Mouse (Mus musculus) MEL (cell line): ENCODE data around the gene Ube2o. TPM values are rescaled to one million over a fixed set of nuclear protein-coding genes. Genes with fewer than 3 reads are reported as not detected.

ENCODE experiments used
- DNase-seq: peaks from one replicate; pipeline ENCODE4 v3.0.0; 2011; ENCODE audit warnings: low read depth, low spot score
- H3K27ac ChIP-seq: 2 replicates; pipeline ENCODE4 v1.5.1; 2012; ENCODE audit warnings: low read depth, mild to moderate bottlenecking, control low read depth, low read length, moderate library complexity; ENCODE audit not compliant: control insufficient read depth
- H3K27me3 ChIP-seq, 2 experiments: fragments of 150-350 bp in 1 of 2; sonication (generic) in 1 of 2; 2 replicates each; pipeline ENCODE4 v1.6.1; 2012; ENCODE audit warnings: low read length in 2 of 2, mild to moderate bottlenecking in 2 of 2, improper control_type of control experiment in 1 of 2, moderate library complexity in 1 of 2; ENCODE audit not compliant: insufficient read depth in 2 of 2, control insufficient read depth in 1 of 2
- H3K36me3 ChIP-seq, 2 experiments: 2 replicates each; pipeline ENCODE4 v1.6.1; 2012 to 2014; ENCODE audit warnings: low read length in 2 of 2, improper control_type of control experiment in 1 of 2, inconsistent platforms in 1 of 2, mild to moderate bottlenecking in 1 of 2; ENCODE audit not compliant: insufficient read depth in 2 of 2, control insufficient read depth in 1 of 2
- H3K4me1 ChIP-seq, 2 experiments: fragments of 150-350 bp in 1 of 2; sonication (generic) in 1 of 2; 2 replicates each; pipeline ENCODE4 v1.6.1; 2012; ENCODE audit warnings: low read length in 2 of 2, improper control_type of control experiment in 1 of 2, mild to moderate bottlenecking in 1 of 2; ENCODE audit not compliant: insufficient read depth in 2 of 2, control insufficient read depth in 1 of 2
- H3K4me3 ChIP-seq, 2 experiments: fragments of 150-350 bp in 1 of 2; sonication (generic) in 1 of 2; 2 replicates each; pipeline ENCODE4 v1.5.1; 2012; ENCODE audit warnings: low read depth in 2 of 2, low read length in 2 of 2, mild to moderate bottlenecking in 2 of 2, moderate library complexity in 2 of 2, control low read depth in 1 of 2, improper control_type of control experiment in 1 of 2; ENCODE audit not compliant: control insufficient read depth in 1 of 2, insufficient read depth in 1 of 2
- H3K79me2 ChIP-seq: 2 replicates; pipeline ENCODE4 v1.6.1; 2012; ENCODE audit warnings: mild to moderate bottlenecking, low read length, moderate library complexity; ENCODE audit not compliant: control insufficient read depth, poor library complexity, insufficient read depth
- H3K9ac ChIP-seq: 2 replicates; pipeline ENCODE4 v1.6.1; 2012; ENCODE audit warnings: low read depth, mild to moderate bottlenecking, control low read depth, low read length, moderate library complexity; ENCODE audit not compliant: control insufficient read depth, poor library complexity, severe bottlenecking
- H3K9me3 ChIP-seq: fragments of 150-350 bp; sonication (generic); replicated peaks from 2 replicates; pipeline ENCODE4 v1.6.1; 2012; ENCODE audit warnings: mild to moderate bottlenecking, low read length, improper control_type of control experiment, moderate library complexity; ENCODE audit not compliant: insufficient read depth
- CHD2 ChIP-seq: IDR thresholded peaks from 2 replicates; pipeline ENCODE4 v1.6.1; 2011; ENCODE audit warnings: low read length, improper control_type of control experiment
- ETS1 ChIP-seq: IDR thresholded peaks from 2 replicates; pipeline ENCODE4 v1.6.1; 2012; ENCODE audit warnings: low read depth, mild to moderate bottlenecking, inconsistent platforms, low read length, improper control_type of control experiment, moderate library complexity
- JUND ChIP-seq: IDR thresholded peaks from 2 replicates; pipeline ENCODE4 v1.6.1; 2011; ENCODE audit warnings: low read depth, mild to moderate bottlenecking, improper control_type of control experiment, low read length
- MAX ChIP-seq: IDR thresholded peaks from 2 replicates; pipeline ENCODE4 v1.6.1; 2011; ENCODE audit warnings: low read length, improper control_type of control experiment
- MAZ ChIP-seq: IDR thresholded peaks from 2 replicates; pipeline ENCODE4 v1.6.1; 2012; ENCODE audit warnings: low read depth, mild to moderate bottlenecking, inconsistent platforms, low read length, improper control_type of control experiment
- MEF2A ChIP-seq: IDR thresholded peaks from 2 replicates; pipeline ENCODE4 v1.6.1; 2014; ENCODE audit warnings: low read depth, mild to moderate bottlenecking, inconsistent platforms, low read length, improper control_type of control experiment; ENCODE audit not compliant: poor library complexity, insufficient replicate concordance, severe bottlenecking; ENCODE audit errors: extremely low read depth
- MXI1 ChIP-seq: IDR thresholded peaks from 2 replicates; pipeline ENCODE4 v1.6.1; 2011; ENCODE audit warnings: mild to moderate bottlenecking, low read depth, low read length, improper control_type of control experiment
- NRF1 ChIP-seq: IDR thresholded peaks from 2 replicates; pipeline ENCODE4 v1.6.1; 2014; ENCODE audit warnings: low read depth, mild to moderate bottlenecking, inconsistent platforms, low read length, improper control_type of control experiment, moderate library complexity; ENCODE audit not compliant: poor library complexity, insufficient read depth, severe bottlenecking
- RAD21 ChIP-seq: IDR thresholded peaks from 2 replicates; pipeline ENCODE4 v1.6.1; 2011; ENCODE audit warnings: mild to moderate bottlenecking, low read depth, low read length, improper control_type of control experiment
- RCOR1 ChIP-seq: IDR thresholded peaks from 2 replicates; pipeline ENCODE4 v1.6.1; 2012; ENCODE audit warnings: low read depth, mild to moderate bottlenecking, inconsistent platforms, low read length, improper control_type of control experiment
- SIN3A ChIP-seq: IDR thresholded peaks from 2 replicates; pipeline ENCODE4 v1.6.1; 2012; ENCODE audit warnings: low read length, improper control_type of control experiment, inconsistent platforms
- SMC3 ChIP-seq: IDR thresholded peaks from 2 replicates; pipeline ENCODE4 v1.6.1; 2011; ENCODE audit warnings: low read depth, low read length, improper control_type of control experiment
- TAL1 ChIP-seq: IDR thresholded peaks from 2 replicates; pipeline ENCODE4 v1.6.1; 2012; ENCODE audit warnings: mild to moderate bottlenecking, inconsistent platforms, low read length, moderate library complexity, mixed read lengths
- UBTF ChIP-seq: IDR thresholded peaks from 2 replicates; pipeline ENCODE4 v1.6.1; 2012; ENCODE audit warnings: low read depth, mild to moderate bottlenecking, inconsistent platforms, low read length, improper control_type of control experiment, moderate library complexity, borderline replicate concordance; ENCODE audit not compliant: insufficient read depth
- USF2 ChIP-seq, 2 experiments: IDR thresholded peaks; 2 replicates each; pipeline ENCODE4 v1.6.1; 2011 to 2012; ENCODE audit warnings: improper control_type of control experiment in 2 of 2, low read length in 2 of 2, borderline replicate concordance in 1 of 2, inconsistent platforms in 1 of 2, low read depth in 1 of 2, mild to moderate bottlenecking in 1 of 2; ENCODE audit not compliant: insufficient read depth in 1 of 2
- ZKSCAN1 ChIP-seq: IDR thresholded peaks from 2 replicates; pipeline ENCODE4 v1.6.1; 2012; ENCODE audit warnings: low read depth, mild to moderate bottlenecking, inconsistent platforms, low read length, improper control_type of control experiment, moderate library complexity
- polyA plus RNA-seq, 2 experiments: library from polyadenylated mRNA; stranded (reverse) in 1 of 2; unstranded in 1 of 2; fragments of >175 nt in 1 of 2; fragments of >200 nt in 1 of 2; gene quantifications; 2 replicates each; pipeline versions ENCODE4 v1.2.1 to v1.2.4; 2012; ENCODE audit warnings: low replicate concordance in 2 of 2, low read depth in 1 of 2; ENCODE audit not compliant: insufficient read length in 2 of 2, insufficient read depth in 1 of 2, missing spikeins in 1 of 2
- total RNA-seq: library from RNA; depleted of rRNA; stranded (reverse); fragments of 300-350 nt; gene quantifications from 2 replicates; pipeline ENCODE4 v1.2.3, GENCODE M21; 2012

The Ube2o gene
- total and polyA plus RNA-seq, 3 experiments = 22.9 to 42.8 TPM; not detected in 1

- peak; percentile 90; the same call in 1 of the 2 replicates for TF ChIP-seq JUND
- TF ChIP-seq RCOR1 = no peak
- TF ChIP-seq MAX = no peak
- no peak for TF ChIP-seq MEF2A
- H3K27ac ChIP-seq = peak within 1 kb of the TSS; percentile 3; the same call in 1 of the 2 replicates
- no peaks in the 10 kb centered on the region for H3K9me3 ChIP-seq
- peaks cover 0 to 9% of the 10 kb centered on the region in 2 experiments; a peak in 3 of 4 replicates for H3K4me1 ChIP-seq
- peaks cover 0 to 5% of the 10 kb centered on the region in 2 experiments; a peak in 2 of 4 replicates for H3K36me3 ChIP-seq
- H3K79me2 ChIP-seq = peaks cover 35% of the 10 kb centered on the region
- no peaks in the 10 kb centered on the region for H3K27me3 ChIP-seq
- H3K9ac ChIP-seq = peak within 1 kb of the TSS; percentile 85
- peak; percentile 31 for DNase-seq
- peak within 1 kb of the TSS; percentile 80 to 83 for H3K4me3 ChIP-seq
Observed at GRCm38 (mm10) chr11:116530187-116531147, 50.8 kb downstream of the Ube2o start, which contains the start of gene Sphk1. Gene Sphk1, plus strand, starts transcription at chr11:116530925.

GRCm38 (mm10) chr11:116528636-116529320, 52.5 kb downstream of the Ube2o start:
- H3K36me3 ChIP-seq = peaks cover 0 to 3% of the 10 kb centered on the region in 2 experiments; a peak in 2 of 4 replicates
- H3K9ac ChIP-seq = no peak overlapping the region
- peaks cover 0 to 14% of the 10 kb centered on the region in 2 experiments; a peak in 2 of 4 replicates for H3K4me1 ChIP-seq
- TF ChIP-seq ETS1 (no peak), CHD2 (no peak), UBTF (no peak), SIN3A (no peak), TAL1 (no peak), NRF1 (no peak), USF2 (IDR thresholded peaks at IDR 0.05; ENCODE audit: borderline replicate concordance in 1 of 2, insufficient read depth in 1 of 2, low read depth in 1 of 2, low read length in 2 of 2) (no peak), ZKSCAN1 (no peak), MXI1 (no peak), SMC3 (no peak), RAD21 (no peak), RCOR1 (no peak), MAZ (no peak), MEF2A (no peak)
- H3K4me3 ChIP-seq = no peak overlapping the region
- peaks cover 23% of the 10 kb centered on the region for H3K79me2 ChIP-seq
- no peak for DNase-seq
- no peak overlapping the region for H3K27ac ChIP-seq
- H3K27me3 ChIP-seq = no peaks in the 10 kb centered on the region
- no peaks in the 10 kb centered on the region for H3K9me3 ChIP-seq
